Mouse (Mus musculus) stomach, embryonic 14.5 days (tissue): ENCODE results near the gene Zfp319. TPM values are rescaled to one million over a fixed set of nuclear protein-coding genes. Genes with fewer than 3 reads are reported as not detected.

Source experiments
- ATAC-seq: fragments of 200-750 bp; cut with Nextera tagmentation; 2 replicates; pipeline ENCODE4 v1.8.0; 2017; ENCODE audit warnings: low read depth, moderate TSS enrichment; ENCODE audit not compliant: insufficient number of reproducible peaks, insufficient read depth, low FRiP score
- H3K27ac ChIP-seq: fragments of 300-500 bp; sonication (generic); 2 replicates; pipeline ENCODE4 v1.5.1; 2014; ENCODE audit warnings: mild to moderate bottlenecking, low read length, moderate library complexity, mixed read lengths
- H3K27me3 ChIP-seq: fragments of 300-500 bp; sonication (generic); 2 replicates; pipeline ENCODE4 v1.6.1; 2014; ENCODE audit warnings: low read length, control low read depth, mixed read lengths; ENCODE audit not compliant: control insufficient read depth, insufficient read depth
- H3K36me3 ChIP-seq: fragments of 300-500 bp; sonication (generic); 2 replicates; pipeline ENCODE4 v1.6.1; 2014; ENCODE audit warnings: mild to moderate bottlenecking, control low read depth, low read length, moderate library complexity, mixed read lengths; ENCODE audit not compliant: control insufficient read depth, insufficient read depth
- H3K4me1 ChIP-seq: fragments of 300-500 bp; sonication (generic); 2 replicates; pipeline ENCODE4 v1.6.1; 2014; ENCODE audit warnings: low read length, control low read depth, mixed read lengths; ENCODE audit not compliant: control insufficient read depth, insufficient read depth
- H3K4me2 ChIP-seq: fragments of 300-500 bp; sonication (generic); replicated peaks from 2 replicates; pipeline ENCODE4 v1.6.1; 2014; ENCODE audit warnings: low read depth, low read length, control low read depth
- H3K4me3 ChIP-seq: fragments of 300-500 bp; sonication (generic); 2 replicates; pipeline ENCODE4 v1.5.1; 2014; ENCODE audit warnings: low read depth, low read length, control low read depth
- H3K9ac ChIP-seq: fragments of 300-500 bp; sonication (generic); replicated peaks from 2 replicates; pipeline ENCODE4 v1.6.1; 2014; ENCODE audit warnings: low read depth, mild to moderate bottlenecking, control low read depth, low read length, moderate library complexity, mixed read lengths
- H3K9me3 ChIP-seq: fragments of 300-500 bp; sonication (generic); 2 replicates; pipeline ENCODE4 v1.6.1; 2016; ENCODE audit warnings: low read depth, low read length, control low read depth; ENCODE audit not compliant: control insufficient read depth
- WGBS: fragments of 180-500 bp; shearing (Covaris S2); extraction: QIAGEN DNeasy Blood & Tissue Kit; methylation state at CpG from one replicate; pipeline ENCODE4 v1.1.7; 2014; 5-methylcytosine and 5-hydroxymethylcytosine counted together
- polyA plus RNA-seq: library from polyadenylated mRNA; unstranded; fragments of >200 nt; fragmentation: Nextera tagmentation; extraction: Ambion mirVana; gene quantifications from 2 replicates; pipeline ENCODE4 v1.2.1, GENCODE M21; 2014

Gene Zfp319
- polyA plus RNA-seq, 1 experiment from 2014 or later = 8.3 TPM

GRCm38 (mm10) chr8:95344668-95345067, 12.9 kb upstream of the Zfp319 start:
- H3K9me3 ChIP-seq = no peaks in the 10 kb centered on the region
- no peak overlapping the region for H3K9ac ChIP-seq
- no peak for ATAC-seq
- H3K36me3 ChIP-seq = peaks cover 12% of the 10 kb centered on the region
- H3K4me1 ChIP-seq = peaks cover 8% of the 10 kb centered on the region; the same call in 1 of the 2 replicates
- H3K27me3 ChIP-seq = no peaks in the 10 kb centered on the region
- no peak overlapping the region for H3K4me3 ChIP-seq
- H3K4me2 ChIP-seq = no peak overlapping the region
- 74% methylated on average over 6 of the region's 6 CpGs for WGBS
- no peak overlapping the region for H3K27ac ChIP-seq

GRCm38 (mm10) chr8:95341721-95342120, 10.0 kb upstream of the Zfp319 start:
- H3K4me1 ChIP-seq = no peaks in the 10 kb centered on the region
- H3K36me3 ChIP-seq = peaks cover 17% of the 10 kb centered on the region
- no peak overlapping the region for H3K4me2 ChIP-seq
- no peaks in the 10 kb centered on the region for H3K9me3 ChIP-seq
- H3K27ac ChIP-seq = no peak overlapping the region
- WGBS = 63% methylated on average over 5 of the region's 5 CpGs
- no peak overlapping the region for H3K9ac ChIP-seq
- H3K4me3 ChIP-seq = no peak overlapping the region
- no peak for ATAC-seq
- no peaks in the 10 kb centered on the region for H3K27me3 ChIP-seq

GRCm38 (mm10) chr8:95336363-95336762, 4.6 kb upstream of the Zfp319 start:
- Histone ChIP-seq H3K9ac (no peak overlapping the region), H3K27ac (no peak overlapping the region), H3K4me3 (no peak overlapping the region), H3K4me1 (no peaks in the 10 kb centered on the region), H3K9me3 (no peaks in the 10 kb centered on the region), H3K27me3 (no peaks in the 10 kb centered on the region), H3K36me3 (peaks cover 12% of the 10 kb centered on the region), H3K4me2 (no peak overlapping the region)
- no peak for ATAC-seq

GRCm38 (mm10) chr8:95335706-95336105, 4.0 kb upstream of the Zfp319 start:
- H3K9me3 ChIP-seq = no peaks in the 10 kb centered on the region
- no peak overlapping the region for H3K4me2 ChIP-seq
- no peak for ATAC-seq
- no peak overlapping the region for H3K4me3 ChIP-seq
- peaks cover 9% of the 10 kb centered on the region for H3K36me3 ChIP-seq
- H3K27ac ChIP-seq = no peak overlapping the region
- no peak overlapping the region for H3K9ac ChIP-seq
- H3K4me1 ChIP-seq = no peaks in the 10 kb centered on the region
- 93% methylated on average over 1 of the region's 1 CpGs for WGBS
- no peaks in the 10 kb centered on the region for H3K27me3 ChIP-seq

GRCm38 (mm10) chr8:95332437-95333199, 868 bp upstream of the Zfp319 start:
- no peak for ATAC-seq

GRCm38 (mm10) chr8:95331156-95331719, 512 bp downstream of the Zfp319 start:
- peak; percentile 25 for ATAC-seq
- peaks cover 40% of the 10 kb centered on the region for H3K36me3 ChIP-seq
- no peaks in the 10 kb centered on the region for H3K9me3 ChIP-seq
- peak overlapping the region; percentile 87 for H3K4me3 ChIP-seq
- H3K9ac ChIP-seq = peak overlapping the region; percentile 79
- peak overlapping the region; percentile 90 for H3K4me2 ChIP-seq
- under 1% methylated on average over 38 of the region's 38 CpGs for WGBS
- no peaks in the 10 kb centered on the region for H3K27me3 ChIP-seq
- H3K4me1 ChIP-seq = peaks cover 10% of the 10 kb centered on the region
- H3K27ac ChIP-seq = peak overlapping the region; percentile 98

More at GRCm38 (mm10) chr8:95332437-95333199, 868 bp upstream of the Zfp319 start:
- H3K4me2 ChIP-seq = peak overlapping the region; percentile 90
- no peaks in the 10 kb centered on the region for H3K27me3 ChIP-seq
- H3K9me3 ChIP-seq = no peaks in the 10 kb centered on the region
- peaks cover 10% of the 10 kb centered on the region for H3K4me1 ChIP-seq
- peak overlapping the region; percentile 79 for H3K9ac ChIP-seq
- peak overlapping the region; percentile 98 for H3K27ac ChIP-seq
- peak overlapping the region; percentile 87 for H3K4me3 ChIP-seq
- WGBS = 22% methylated on average over 21 of the region's 21 CpGs
- H3K36me3 ChIP-seq = peaks cover 26% of the 10 kb centered on the region

GRCm38 (mm10) chr8:95330367-95330766, 1.4 kb downstream of the Zfp319 start:
- Histone ChIP-seq H3K27ac (peak overlapping the region; percentile 98; the same call in 1 of the 2 replicates), H3K9me3 (no peaks in the 10 kb centered on the region), H3K9ac (peak overlapping the region; percentile 79), H3K36me3 (peaks cover 46% of the 10 kb centered on the region), H3K4me2 (peak overlapping the region; percentile 90), H3K4me3 (peak overlapping the region; percentile 87), H3K4me1 (peaks cover 12% of the 10 kb centered on the region), H3K27me3 (no peaks in the 10 kb centered on the region)
- no peak for ATAC-seq
- WGBS = 67% methylated on average over 1 of the region's 1 CpGs

- ATAC-seq = no peak
- no peaks in the 10 kb centered on the region for H3K27me3 ChIP-seq
- H3K9ac ChIP-seq = no peak overlapping the region
- no peak overlapping the region for H3K27ac ChIP-seq
- H3K9me3 ChIP-seq = no peaks in the 10 kb centered on the region
- no peak overlapping the region for H3K4me2 ChIP-seq
- peaks cover 15% of the 10 kb centered on the region for H3K4me1 ChIP-seq
- H3K4me3 ChIP-seq = no peak overlapping the region
- WGBS = 90% methylated on average over 46 of the region's 46 CpGs
- H3K36me3 ChIP-seq = peaks cover 54% of the 10 kb centered on the region
Measured at GRCm38 (mm10) chr8:95327866-95328465, 3.8 kb downstream of the Zfp319 start.
